Mouse (Mus musculus) CH12.LX (cell line): ENCODE measurements around the gene Cacnb4. TPM values are rescaled to one million over a fixed set of nuclear protein-coding genes. Genes with fewer than 3 reads are reported as not detected.

Source experiments
- DNase-seq: peaks from one replicate; pipeline ENCODE4 v3.0.0-alpha.2; 2013; ENCODE audit errors: extremely low read depth
- H3K27ac ChIP-seq: 2 replicates; pipeline ENCODE4 v1.5.1; 2012; ENCODE audit warnings: low read depth, mild to moderate bottlenecking, control low read depth, moderate library complexity; ENCODE audit not compliant: insufficient read depth
- H3K27me3 ChIP-seq: replicated peaks from 2 replicates; pipeline ENCODE3; 2012; ENCODE audit warnings: inconsistent platforms
- H3K36me3 ChIP-seq, 2 experiments: replicated peaks in 1 of 2; 2 replicates each; pipeline versions ENCODE3 to v1.6.1; 2012; ENCODE audit warnings: inconsistent platforms in 1 of 2, low read length in 1 of 2, mild to moderate bottlenecking in 1 of 2, mixed read lengths in 1 of 2, moderate library complexity in 1 of 2; ENCODE audit not compliant: control insufficient read depth in 1 of 2, insufficient read depth in 1 of 2
- H3K4me1 ChIP-seq, 2 experiments: 2 replicates each; pipeline ENCODE4 v1.6.1; 2012; ENCODE audit warnings: inconsistent platforms in 1 of 2, moderate library complexity in 1 of 2; ENCODE audit not compliant: insufficient read depth in 2 of 2, control insufficient read depth in 1 of 2
- H3K4me2 ChIP-seq: 2 replicates; pipeline ENCODE4 v1.6.1; 2012; ENCODE audit warnings: low read depth, mild to moderate bottlenecking, control low read depth; ENCODE audit not compliant: poor library complexity, insufficient read depth, severe bottlenecking
- H3K4me3 ChIP-seq, 3 experiments: fragments of 150-350 bp in 1 of 3; sonication (generic) in 1 of 3; replicated peaks in 1 of 3; 2 replicates each; pipeline versions ENCODE3 to v1.5.1; 2011 to 2012; ENCODE audit warnings: low read depth in 2 of 3, low read length in 2 of 3, mild to moderate bottlenecking in 2 of 3, moderate library complexity in 2 of 3, control low read depth in 1 of 3, improper control_type of control experiment in 1 of 3, inconsistent platforms in 1 of 3, mixed read lengths in 1 of 3; ENCODE audit not compliant: poor library complexity in 1 of 3
- H3K79me2 ChIP-seq: replicated peaks from 2 replicates; pipeline ENCODE4 v1.6.1; 2012; ENCODE audit warnings: mild to moderate bottlenecking, moderate library complexity; ENCODE audit not compliant: control insufficient read depth, poor library complexity, insufficient read depth, severe bottlenecking; ENCODE audit errors: extremely low read depth
- H3K9ac ChIP-seq: 2 replicates; pipeline ENCODE4 v1.6.1; 2012; ENCODE audit warnings: low read depth, mild to moderate bottlenecking, control low read depth, moderate library complexity; ENCODE audit not compliant: insufficient read depth
- H3K9me3 ChIP-seq: replicated peaks from 2 replicates; pipeline ENCODE3; 2012; ENCODE audit warnings: low read length, inconsistent platforms, mixed read lengths
- CHD2 ChIP-seq: IDR thresholded peaks from 2 replicates; pipeline ENCODE4 v1.6.1; 2011; ENCODE audit warnings: low read length, improper control_type of control experiment
- E2F4 ChIP-seq: IDR thresholded peaks from 2 replicates; pipeline ENCODE4 v1.6.1; 2011; ENCODE audit warnings: low read depth, low read length, improper control_type of control experiment; ENCODE audit not compliant: insufficient replicate concordance
- ELF1 ChIP-seq: IDR thresholded peaks from 2 replicates; pipeline ENCODE4 v1.6.1; 2014; ENCODE audit warnings: low read depth, mild to moderate bottlenecking, inconsistent platforms, low read length, improper control_type of control experiment
- EP300 ChIP-seq: IDR thresholded peaks from 2 replicates; pipeline ENCODE4 v1.6.1; 2011; ENCODE audit warnings: low read length, improper control_type of control experiment
- ETS1 ChIP-seq: conservative IDR thresholded peaks from 2 replicates; pipeline ENCODE4 v1.6.1; 2012; ENCODE audit warnings: low read depth, mild to moderate bottlenecking, inconsistent platforms, low read length, improper control_type of control experiment, moderate library complexity
- JUN ChIP-seq: IDR thresholded peaks from 2 replicates; pipeline ENCODE4 v1.6.1; 2011; ENCODE audit warnings: low read depth, mild to moderate bottlenecking, low read length, improper control_type of control experiment, moderate library complexity; ENCODE audit not compliant: insufficient read depth
- JUND ChIP-seq: conservative IDR thresholded peaks from 2 replicates; pipeline ENCODE4 v1.6.1; 2011; ENCODE audit warnings: low read depth, low read length, improper control_type of control experiment
- KAT2A ChIP-seq: IDR thresholded peaks from 2 replicates; pipeline ENCODE4 v1.6.1; 2012; ENCODE audit warnings: low read length, improper control_type of control experiment, inconsistent platforms; ENCODE audit not compliant: insufficient replicate concordance
- MAFK ChIP-seq: IDR thresholded peaks from 2 replicates; pipeline ENCODE4 v1.6.1; 2011; ENCODE audit warnings: low read length, improper control_type of control experiment; ENCODE audit not compliant: insufficient replicate concordance
- MAX ChIP-seq: IDR thresholded peaks from 2 replicates; pipeline ENCODE4 v1.6.1; 2011; ENCODE audit warnings: low read length, improper control_type of control experiment
- MAZ ChIP-seq: IDR thresholded peaks from 2 replicates; pipeline ENCODE4 v1.6.1; 2012; ENCODE audit warnings: low read depth, mild to moderate bottlenecking, inconsistent platforms, low read length, improper control_type of control experiment, moderate library complexity
- MEF2A ChIP-seq: IDR thresholded peaks from 2 replicates; pipeline ENCODE4 v1.6.1; 2014; ENCODE audit warnings: low read depth, mild to moderate bottlenecking, inconsistent platforms, low read length, improper control_type of control experiment, borderline replicate concordance
- MYC ChIP-seq: IDR thresholded peaks from 2 replicates; pipeline ENCODE4 v1.6.1; 2011; ENCODE audit warnings: low read depth, mild to moderate bottlenecking, improper control_type of control experiment, low read length
- NELFE ChIP-seq: IDR thresholded peaks from 2 replicates; pipeline ENCODE4 v1.6.1; 2011; ENCODE audit warnings: low read depth, low read length, improper control_type of control experiment
- NRF1 ChIP-seq: IDR thresholded peaks from 2 replicates; pipeline ENCODE4 v1.6.1; 2014; ENCODE audit warnings: low read depth, mild to moderate bottlenecking, inconsistent platforms, low read length, improper control_type of control experiment, moderate library complexity
- PAX5 ChIP-seq: IDR thresholded peaks from 2 replicates; pipeline ENCODE4 v1.6.1; 2012; ENCODE audit warnings: low read length, inconsistent platforms, mixed read lengths
- POLR2A ChIP-seq: IDR thresholded peaks from 2 replicates; pipeline ENCODE4 v1.6.1; 2011; ENCODE audit warnings: low read depth, mild to moderate bottlenecking, improper control_type of control experiment, low read length
- RAD21 ChIP-seq: IDR thresholded peaks from 2 replicates; pipeline ENCODE4 v1.6.1; 2011; ENCODE audit warnings: low read depth, mild to moderate bottlenecking, low read length, improper control_type of control experiment, moderate library complexity
- RCOR1 ChIP-seq: conservative IDR thresholded peaks from 2 replicates; pipeline ENCODE4 v1.6.1; 2012; ENCODE audit warnings: low read depth, mild to moderate bottlenecking, inconsistent platforms, low read length, improper control_type of control experiment
- TBP ChIP-seq: conservative IDR thresholded peaks from 2 replicates; pipeline ENCODE4 v1.6.1; 2011; ENCODE audit warnings: low read depth, low read length, improper control_type of control experiment
- UBTF ChIP-seq: IDR thresholded peaks from 2 replicates; pipeline ENCODE4 v1.6.1; 2012; ENCODE audit warnings: low read depth, mild to moderate bottlenecking, inconsistent platforms, low read length, improper control_type of control experiment, moderate library complexity
- USF1 ChIP-seq: IDR thresholded peaks from 2 replicates; pipeline ENCODE4 v1.6.1; 2014; ENCODE audit warnings: low read depth, mild to moderate bottlenecking, inconsistent platforms, low read length, improper control_type of control experiment
- USF2 ChIP-seq: conservative IDR thresholded peaks from 2 replicates; pipeline ENCODE4 v1.6.1; 2011; ENCODE audit warnings: low read depth, low read length, improper control_type of control experiment
- ZKSCAN1 ChIP-seq: IDR thresholded peaks from 2 replicates; pipeline ENCODE4 v1.6.1; 2012; ENCODE audit warnings: low read depth, inconsistent platforms, low read length, improper control_type of control experiment, borderline replicate concordance
- ZNF384 ChIP-seq: IDR thresholded peaks from 2 replicates; pipeline ENCODE4 v1.6.1; 2012; ENCODE audit warnings: low read depth, low read length, improper control_type of control experiment, inconsistent platforms
- dilution Hi-C: fragments of 300-500 bp; cut with MboI; formaldehyde crosslinking; loops from 2 replicates; pipeline ENCODE4 v1.14.3; 2020; ENCODE audit warnings: low sequenced_read_pairs; ENCODE audit not compliant: extremely low pct_unique_long_range_greater_than_20kb, extremely low pct_ligation_motif_present
- in situ Hi-C: fragments of 300-500 bp; cut with MboI; formaldehyde crosslinking; loops from 3 replicates; pipeline ENCODE4 v1.14.3; 2019; ENCODE audit warnings: low sequenced_read_pairs, low pct_ligation_motif_present, low pct_unique_long_range_greater_than_20kb, mixed read lengths
- polyA plus RNA-seq: library from polyadenylated mRNA; unstranded; fragments of >175 nt; gene quantifications from 2 replicates; pipeline ENCODE4 v1.2.1, GENCODE M21; 2012; ENCODE audit warnings: low read depth; ENCODE audit not compliant: insufficient read length
- total RNA-seq, 2 experiments: library from RNA; depleted of rRNA; stranded (reverse); fragments of 300-350 nt in 1 of 2; fragments of >200 nt in 1 of 2; gene quantifications; 2 replicates each; pipeline ENCODE4 v1.2.3; 2012 to 2014

Gene Cacnb4
- total and polyA plus RNA-seq, 3 experiments = 0.77 to 3.4 (median 1.5) TPM

DNA sequence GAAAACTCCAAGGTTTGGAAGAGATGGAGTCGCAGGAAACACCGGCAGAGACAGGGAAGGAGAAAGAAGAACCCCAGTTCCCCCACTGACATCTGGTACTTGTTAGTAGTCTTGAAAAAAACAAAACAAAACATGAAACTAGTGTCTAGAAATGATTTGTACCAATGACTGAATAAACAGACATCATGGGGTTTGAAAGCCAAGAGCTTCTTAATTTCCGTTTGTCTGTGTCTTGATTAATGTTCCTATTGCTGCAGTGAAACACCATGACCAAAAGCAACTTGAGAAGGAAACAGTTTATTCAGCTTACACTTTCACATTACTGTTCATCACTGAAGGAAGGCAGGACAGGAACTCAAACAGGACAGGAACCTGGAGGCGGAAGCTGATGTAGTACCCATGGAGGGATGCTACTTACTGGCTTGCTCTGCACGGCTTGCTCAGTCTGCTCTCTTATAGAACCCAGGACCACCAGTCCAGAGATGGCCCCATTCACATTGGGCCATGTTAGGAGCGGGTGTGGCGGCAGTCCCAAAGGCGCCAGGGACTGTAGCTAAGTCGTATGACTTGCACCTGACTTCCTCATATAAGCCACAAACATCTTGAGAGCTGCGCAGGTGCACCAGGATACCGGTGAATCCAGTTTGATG lies 95.4 kb downstream of the Cacnb4 start:
- no peak for DNase-seq
- Histone ChIP-seq H3K4me2 (no peak overlapping the region), H3K36me3 (no peaks in the 10 kb centered on the region), H3K79me2 (no peaks in the 10 kb centered on the region), H3K4me1 (peaks cover 0 to 8% of the 10 kb centered on the region in 2 experiments; a peak in 1 of 4 replicates)
- dilution Hi-C loops = no loop called here
- TF ChIP-seq MAX (no peak), EP300 (no peak), TBP (no peak), JUN (no peak)
- TF ChIP-seq, all 38 proteins: peak for 0
- H3K9me3 ChIP-seq = no peaks in the 10 kb centered on the region
- no peak overlapping the region for H3K4me3 ChIP-seq
- no peaks in the 10 kb centered on the region for H3K27me3 ChIP-seq
- in situ Hi-C loops = loop anchor here (25.0 kb wide), 1 partner anchor 169 kb away; the partner anchor contains the start of gene Arl5a
- no peak overlapping the region for H3K27ac ChIP-seq
- H3K9ac ChIP-seq = no peak overlapping the region

DNA sequence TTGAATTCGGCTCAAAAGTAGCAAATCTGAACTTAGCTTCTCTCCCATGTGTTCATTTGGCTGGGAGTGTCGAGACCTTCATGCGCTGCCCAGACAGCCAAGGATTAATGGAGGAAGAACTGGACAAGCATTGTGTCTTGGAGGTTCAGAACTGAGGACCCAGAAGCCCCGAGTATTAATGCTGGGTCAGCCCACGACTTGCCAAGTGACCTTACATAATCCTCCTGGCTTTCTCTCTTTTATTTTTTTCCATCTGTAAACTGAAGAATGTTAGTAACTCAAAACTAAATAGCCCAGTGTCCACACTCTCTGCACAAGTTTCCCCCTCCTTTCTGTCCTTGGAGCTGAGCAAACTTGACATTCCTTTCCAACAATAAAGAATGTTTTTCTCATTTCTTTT lies 95.9 kb downstream of the Cacnb4 start:
- Histone ChIP-seq H3K79me2 (no peaks in the 10 kb centered on the region), H3K4me3 (no peak overlapping the region), H3K36me3 (no peaks in the 10 kb centered on the region), H3K4me1 (peaks cover 0 to 8% of the 10 kb centered on the region in 2 experiments; a peak in 1 of 4 replicates), H3K9me3 (no peaks in the 10 kb centered on the region), H3K4me2 (no peak overlapping the region)
- dilution Hi-C loops (no loop called here), in situ Hi-C loops (loop anchor here (25.0 kb wide), 1 partner anchor 168 kb away; the partner anchor contains the start of gene Arl5a)
- TF ChIP-seq MAX (no peak), CHD2 (no peak), ELF1 (no peak), NRF1 (no peak), NELFE (no peak), E2F4 (no peak), PAX5 (no peak), POLR2A (no peak), MEF2A (no peak)
- TF ChIP-seq, all 38 proteins: peak for 0
- Histone ChIP-seq H3K27me3 (no peaks in the 10 kb centered on the region), H3K27ac (no peak overlapping the region), H3K9ac (no peak overlapping the region)
- DNase-seq = no peak

DNA sequence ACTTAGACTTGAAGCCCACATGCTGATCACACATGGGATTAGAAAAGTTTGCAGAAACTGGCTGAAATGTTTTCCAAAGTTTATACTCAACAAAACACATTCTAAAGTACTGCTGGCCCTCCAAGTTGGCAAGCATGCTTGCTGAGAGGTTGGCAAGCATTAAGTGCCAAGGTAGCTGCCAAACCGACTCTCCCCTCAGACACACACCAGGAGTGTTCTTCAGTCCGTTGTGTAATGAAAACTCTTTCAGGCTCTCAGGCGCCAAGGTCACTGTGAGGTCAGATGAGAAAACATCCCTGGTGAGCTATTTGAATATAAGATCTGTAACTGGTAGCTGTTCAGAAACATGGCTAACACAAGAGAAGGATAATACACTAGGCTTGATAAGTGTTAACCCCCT lies 97.8 kb downstream of the Cacnb4 start:
- Histone ChIP-seq H3K27ac (no peak overlapping the region), H3K4me3 (no peak overlapping the region), H3K4me2 (no peak overlapping the region), H3K79me2 (no peaks in the 10 kb centered on the region), H3K9ac (no peak overlapping the region), H3K36me3 (no peaks in the 10 kb centered on the region), H3K4me1 (peaks cover 0 to 8% of the 10 kb centered on the region in 2 experiments; a peak in 1 of 4 replicates), H3K9me3 (no peaks in the 10 kb centered on the region), H3K27me3 (no peaks in the 10 kb centered on the region)
- dilution Hi-C loops = no loop called here
- TF ChIP-seq KAT2A (no peak), MYC (no peak), ZKSCAN1 (no peak), NELFE (no peak), UBTF (no peak), ZNF384 (no peak), USF1 (no peak), RCOR1 (no peak), PAX5 (no peak), MAX (no peak), MAZ (no peak), MAFK (no peak), ETS1 (no peak), RAD21 (no peak), USF2 (no peak), JUND (no peak)
- in situ Hi-C loops = loop anchor here (10.0 to 25.0 kb wide), 2 partner anchors 167 to 274 kb away; partner anchors contain the start of gene Arl5a
- DNase-seq = no peak
